Mouse (Mus musculus) heart, postnatal 0 days (tissue): ENCODE data around the gene Oat. TPM values are rescaled to one million over a fixed set of nuclear protein-coding genes. Genes with fewer than 3 reads are reported as not detected.

Source experiments
- ATAC-seq: fragments of 200-750 bp; cut with Nextera tagmentation; 2 replicates; pipeline ENCODE4 v1.8.0; 2017; ENCODE audit warnings: low read depth, moderate number of reproducible peaks, moderate library complexity; ENCODE audit not compliant: insufficient read depth
- DNase-seq: peaks from one replicate; pipeline ENCODE4 v3.0.0-alpha.2; 2016; ENCODE audit warnings: low spot score
- H3K27ac ChIP-seq: fragments of 300-500 bp; sonication (generic); 2 replicates; pipeline ENCODE4 v1.5.1; 2014; ENCODE audit warnings: low read depth, mild to moderate bottlenecking
- H3K27me3 ChIP-seq: fragments of 300-500 bp; sonication (generic); 2 replicates; pipeline ENCODE4 v1.6.1; 2014; ENCODE audit warnings: low read length, mixed read lengths; ENCODE audit not compliant: control insufficient read depth, insufficient read depth
- H3K36me3 ChIP-seq: fragments of 300-500 bp; sonication (generic); replicated peaks from 2 replicates; pipeline ENCODE4 v1.6.1; 2014; ENCODE audit warnings: low read length, mixed read lengths; ENCODE audit not compliant: control insufficient read depth, insufficient read depth
- H3K4me1 ChIP-seq: fragments of 300-500 bp; sonication (generic); 2 replicates; pipeline ENCODE4 v1.6.1; 2014; ENCODE audit warnings: antibody characterized with exemption; ENCODE audit not compliant: control insufficient read depth, insufficient read depth
- H3K4me2 ChIP-seq: fragments of 300-500 bp; sonication (generic); 2 replicates; pipeline ENCODE4 v1.6.1; 2014; ENCODE audit warnings: low read depth, mild to moderate bottlenecking, low read length, moderate library complexity
- H3K4me3 ChIP-seq: fragments of 300-500 bp; sonication (generic); 2 replicates; pipeline ENCODE4 v1.5.1; 2014; ENCODE audit warnings: low read depth, low read length
- H3K9ac ChIP-seq: fragments of 300-500 bp; sonication (generic); replicated peaks from 2 replicates; pipeline ENCODE4 v1.6.1; 2014; ENCODE audit warnings: low read depth, low read length, mixed read lengths
- H3K9me3 ChIP-seq: fragments of 300-500 bp; sonication (generic); replicated peaks from 2 replicates; pipeline ENCODE4 v1.6.1; 2016; ENCODE audit warnings: low read length; ENCODE audit not compliant: control insufficient read depth
- CTCF ChIP-seq: IDR thresholded peaks from 2 replicates; pipeline ENCODE4 v1.5.1; 2016; ENCODE audit warnings: antibody characterized with exemption, control low read depth, low read depth
- EP300 ChIP-seq: IDR thresholded peaks from 2 replicates; pipeline ENCODE4 v1.6.1; 2016; ENCODE audit warnings: antibody characterized with exemption, low read depth
- WGBS: fragments of 180-500 bp; shearing (Covaris S2); extraction: QIAGEN DNeasy Blood & Tissue Kit; methylation state at CpG from one replicate; pipeline ENCODE4 v1.1.7; 2014; 5-methylcytosine and 5-hydroxymethylcytosine counted together
- polyA plus RNA-seq: library from polyadenylated mRNA; unstranded; fragments of >200 nt; fragmentation: Nextera tagmentation; extraction: Ambion mirVana; gene quantifications from 2 replicates; pipeline ENCODE4 v1.2.1, GENCODE M21; 2015
- total RNA-seq: library from RNA; depleted of rRNA; stranded (reverse); fragments of >200 nt; gene quantifications from 2 replicates; pipeline ENCODE4 v1.2.3, GENCODE M21; 2014; ENCODE audit warnings: low replicate concordance

The Oat gene
- total and polyA plus RNA-seq, 2 experiments from 2014 or later = 157 to 208 TPM

- Histone ChIP-seq H3K4me2 (no peak overlapping the region), H3K36me3 (no peaks in the 10 kb centered on the region), H3K9ac (no peak overlapping the region), H3K4me1 (no peaks in the 10 kb centered on the region), H3K9me3 (no peaks in the 10 kb centered on the region), H3K27ac (no peak overlapping the region), H3K4me3 (no peak overlapping the region), H3K27me3 (no peaks in the 10 kb centered on the region)
- no peak for ATAC-seq
- TF ChIP-seq CTCF = no peak
- TF ChIP-seq EP300 = no peak
- 60% methylated on average over 6 of the region's 6 CpGs for WGBS
- no peak for DNase-seq
Observed at GRCm38 (mm10) chr7:132616391-132616790, 40.2 kb upstream of the Oat start.

- H3K27ac ChIP-seq = no peak overlapping the region
- no peaks in the 10 kb centered on the region for H3K9me3 ChIP-seq
- no peak overlapping the region; the same call in 1 of the 2 replicates for H3K9ac ChIP-seq
- ATAC-seq = no peak
- no peak for DNase-seq
- no peaks in the 10 kb centered on the region for H3K36me3 ChIP-seq
- no peaks in the 10 kb centered on the region for H3K27me3 ChIP-seq
- no peaks in the 10 kb centered on the region for H3K4me1 ChIP-seq
- no peak overlapping the region for H3K4me3 ChIP-seq
- WGBS = 31% methylated on average over 3 of the region's 3 CpGs
- TF ChIP-seq EP300 = no peak
- no peak for TF ChIP-seq CTCF
- H3K4me2 ChIP-seq = no peak overlapping the region
Observed at GRCm38 (mm10) chr7:132615346-132615745, 39.1 kb upstream of the Oat start.

- Histone ChIP-seq H3K4me3 (no peak overlapping the region), H3K4me1 (no peaks in the 10 kb centered on the region), H3K9me3 (no peaks in the 10 kb centered on the region), H3K36me3 (no peaks in the 10 kb centered on the region), H3K27ac (no peak overlapping the region), H3K27me3 (no peaks in the 10 kb centered on the region), H3K9ac (no peak overlapping the region), H3K4me2 (no peak overlapping the region)
- TF ChIP-seq CTCF = no peak
- DNase-seq (no peak), ATAC-seq (no peak)
- 97% methylated on average over 8 of the region's 8 CpGs for WGBS
Observed at GRCm38 (mm10) chr7:132611530-132611929, 35.3 kb upstream of the Oat start.

- peak within 1 kb of the TSS; percentile 57 for H3K4me3 ChIP-seq
- no peaks in the 10 kb centered on the region for H3K9me3 ChIP-seq
- no peaks in the 10 kb centered on the region for H3K4me1 ChIP-seq
- 6% methylated on average over 44 of the region's 44 CpGs for WGBS
- ATAC-seq (peak; percentile 95), DNase-seq (peak; percentile 69)
- 0 out of 2 replicates have a peak within 1 kb of the TSS, but pooled peaks have one; percentile 32 for H3K9ac ChIP-seq
- H3K36me3 ChIP-seq = no peaks in the 10 kb centered on the region
- H3K27me3 ChIP-seq = no peaks in the 10 kb centered on the region
- no peak for TF ChIP-seq CTCF
- TF ChIP-seq EP300 = no peak
- H3K4me2 ChIP-seq = peak within 1 kb of the TSS; percentile 65
- no peak within 1 kb of the TSS; the same call in 1 of the 2 replicates for H3K27ac ChIP-seq
Observed at GRCm38 (mm10) chr7:132610468-132611318, 34.5 kb upstream of the Oat start, which contains the start of gene Lhpp. Lhpp (plus strand) TSS chr7:132610638.

GRCm38 (mm10) chr7:132608316-132609020 is 32.3 kb upstream of the Oat start:
- TF ChIP-seq CTCF = no peak
- no peak for TF ChIP-seq EP300
- Histone ChIP-seq H3K4me1 (no peaks in the 10 kb centered on the region), H3K27me3 (0 out of 2 replicates have a peak, but pooled peaks cover 4% of the 10 kb centered on the region), H3K4me3 (no peak overlapping the region), H3K9me3 (no peaks in the 10 kb centered on the region), H3K27ac (no peak overlapping the region), H3K9ac (no peak overlapping the region), H3K36me3 (no peaks in the 10 kb centered on the region), H3K4me2 (no peak overlapping the region)
- WGBS = 85% methylated on average over 4 of the region's 4 CpGs
- ATAC-seq (no peak), DNase-seq (no peak)
